20 mouse cellular contexts compared by ENCODE assay signal in the genomic region with DNA sequence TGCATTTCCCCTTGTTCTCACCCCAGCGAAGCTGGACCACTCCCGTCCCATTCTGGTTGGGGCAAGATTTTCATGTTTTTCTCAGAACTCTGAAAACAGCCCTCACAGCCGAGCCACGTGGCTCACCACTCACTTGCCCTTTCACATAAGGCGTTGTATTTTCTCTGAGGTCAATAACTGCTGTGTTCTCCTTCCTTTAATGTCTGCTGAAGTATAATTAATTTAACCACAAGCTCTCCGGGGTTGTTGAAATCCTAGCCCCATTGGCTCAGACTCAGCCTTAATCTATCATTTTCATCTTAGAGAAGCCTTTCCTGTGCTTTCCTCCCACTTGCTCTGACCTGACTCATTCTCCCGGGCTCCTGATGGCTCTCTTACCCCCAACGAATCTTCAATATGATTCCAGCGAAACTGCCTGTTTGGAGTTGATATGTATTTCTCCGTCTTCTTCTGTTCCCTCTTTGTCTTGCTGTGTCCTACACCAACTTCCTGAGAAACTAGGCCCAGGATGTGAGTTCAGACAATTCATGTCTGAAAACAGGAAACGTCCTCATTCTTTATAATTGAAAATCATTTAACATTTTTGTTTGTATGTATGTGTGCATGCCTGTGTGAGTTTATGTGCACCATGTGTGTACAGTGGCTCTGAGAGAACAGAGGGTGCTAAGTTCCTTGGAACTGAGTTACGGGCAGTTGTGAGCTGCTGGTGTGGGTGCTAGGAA. TPM values are rescaled to one million over a fixed set of nuclear protein-coding genes. Genes with fewer than 3 reads are reported as not detected.
DNase-seq lines count a peak whose midpoint lies in the region; ATAC-seq lines count a peak whose summit lies in the region.
"Had no signal": no experiment of that assay in that cellular context is flagged by ENCODE, and none has a peak within 500 bp of the region (broad histone marks: within the 10 kb centered on the region; RNA-seq: fewer than 3 reads in every experiment).

No protein-coding gene starts in this region.

- H3K9me3 ChIP-seq in forebrain, embryonic 10.5 days: no peaks in the 10 kb centered on the region
- H3K9me3 ChIP-seq in forebrain, embryonic 16.5 days (ENCODE audit: control insufficient read depth, low read length): no peaks in the 10 kb centered on the region
- H3K9me3 ChIP-seq: midbrain, embryonic 12.5 days; neural tube, embryonic 13.5 days had no signal

- no peak overlapping the region for H3K9ac ChIP-seq in forebrain, embryonic 16.5 days (replicated peaks; ENCODE audit: low read depth, low read length)
- H3K9ac ChIP-seq: liver, embryonic 14.5 days; midbrain, embryonic 12.5 days; neural tube, embryonic 13.5 days had no signal

- 0 out of 2 replicates have a peak overlapping the region, but pooled peaks have one; percentile 1 for H3K27ac ChIP-seq in forebrain, embryonic 10.5 days
- no peak overlapping the region for H3K27ac ChIP-seq in forebrain, embryonic 16.5 days (ENCODE audit: low read length)
- H3K27ac ChIP-seq: gastrocnemius, adult 2 months; liver, embryonic 14.5 days; midbrain, embryonic 12.5 days; neural tube, embryonic 13.5 days; stomach, postnatal 0 days had no signal

- peaks cover 20% of the 10 kb centered on the region for H3K4me1 ChIP-seq in forebrain, embryonic 10.5 days
- H3K4me1 ChIP-seq in forebrain, embryonic 16.5 days (replicated peaks; ENCODE audit: control insufficient read depth, insufficient read depth, low read length): no peaks in the 10 kb centered on the region
- H3K4me1 ChIP-seq: midbrain, embryonic 12.5 days; neural tube, embryonic 13.5 days had no signal

- no peaks in the 10 kb centered on the region for H3K27me3 ChIP-seq in forebrain, embryonic 10.5 days (ENCODE audit: poor library complexity, severe bottlenecking)
- no peaks in the 10 kb centered on the region for H3K27me3 ChIP-seq in forebrain, embryonic 16.5 days (replicated peaks; ENCODE audit: control insufficient read depth, insufficient read depth, low read length)
- H3K27me3 ChIP-seq: midbrain, embryonic 12.5 days; neural tube, embryonic 13.5 days had no signal

- H3K4me3 ChIP-seq in forebrain, embryonic 10.5 days: no peak overlapping the region
- H3K4me3 ChIP-seq in forebrain, embryonic 16.5 days (replicated peaks; ENCODE audit: low read length): no peak overlapping the region
- H3K4me3 ChIP-seq: gastrocnemius, adult 2 months; midbrain, embryonic 12.5 days; neural tube, embryonic 13.5 days had no signal

- 65% methylated on average over 12 of the region's 12 CpGs for WGBS in forebrain, embryonic 10.5 days
- WGBS in forebrain, embryonic 16.5 days: 54% methylated on average over 12 of the region's 12 CpGs

- DNase-seq in forebrain, embryonic 10.5 days (ENCODE audit: extremely low spot score, low spot score): no peak
- DNase-seq in 3T3-L1 (ENCODE audit: low read depth, low spot score) (peak; percentile 37), MEL-GATA-1-ER (ENCODE audit: extremely low read depth, low read depth) (peak; percentile 45)
- no peak for DNase-seq in cerebellum, postnatal 4 days (ENCODE audit: low spot score in 2 of 2)
- no peak for DNase-seq in frontal cortex, adult 2 months (ENCODE audit: extremely low spot score in 1 of 2, low spot score in 1 of 2)
- DNase-seq in heart, postnatal 4 days: no peak
- DNase-seq: adrenal gland, adult 8-10 months; cerebellum, postnatal 25 days; gastrocnemius, adult 2 months; kidney, postnatal 25 days; lung, postnatal 14 days; retina, postnatal 1 day had no signal

- no peak for ATAC-seq in forebrain, embryonic 16.5 days
- ATAC-seq in hematopoietic stem cell, adult 5-6 weeks (replicated peaks in 1 of 2; ENCODE audit: insufficient read depth in 1 of 2, low FRiP score in 2 of 2, low TSS enrichment in 1 of 2, low read depth in 1 of 2, poor library complexity in 2 of 2, severe bottlenecking in 2 of 2): peak; percentile 42 to 44; a peak in 3 of 4 replicates
- ATAC-seq: forebrain, embryonic 14.5 days had no signal

- H3K4me2 ChIP-seq in forebrain, embryonic 16.5 days (ENCODE audit: low read length): no peak overlapping the region
- H3K4me2 ChIP-seq: heart, embryonic 11.5 days; midbrain, embryonic 12.5 days; neural tube, embryonic 13.5 days had no signal

- no peaks in the 10 kb centered on the region for H3K36me3 ChIP-seq in forebrain, embryonic 10.5 days (replicated peaks)
- no peaks in the 10 kb centered on the region for H3K36me3 ChIP-seq in forebrain, embryonic 16.5 days (ENCODE audit: control insufficient read depth, insufficient read depth)
- H3K36me3 ChIP-seq: midbrain, embryonic 12.5 days; neural tube, embryonic 13.5 days had no signal

RNA-seq across cellular contexts. Expression of gene Fbxo28, which starts 22.4 kb away (rescaled TPM):
- 17.6 and 20.3 TPM in 2 replicates for polyA plus RNA-seq in forebrain, embryonic 10.5 days (2016; fragmentation: Nextera tagmentation; extraction: Ambion mirVana)
- 30.3 and 36.3 TPM in 2 replicates for polyA plus RNA-seq in forebrain, embryonic 16.5 days (2015; fragmentation: Nextera tagmentation; extraction: Ambion mirVana)
- total RNA-seq in hematopoietic stem cell, adult 5-6 weeks (2017): 20.1 and 20.3 TPM in 2 replicates
- 26.0 and 27.2 TPM in 2 replicates for polyA plus RNA-seq in frontal cortex, adult 2 months (2012; rRNA removed)
- total RNA-seq in heart, postnatal 4 days (2021): 10 to 100 TPM; 20.4 to 24.5 TPM

RNA-seq across cellular contexts. Expression of gene Trp53bp2, which starts 45.1 kb away (rescaled TPM):
- polyA plus RNA-seq in forebrain, embryonic 10.5 days (2016; fragmentation: Nextera tagmentation; extraction: Ambion mirVana): 23.8 and 28.5 TPM in 2 replicates
- polyA plus RNA-seq in forebrain, embryonic 16.5 days (2015; fragmentation: Nextera tagmentation; extraction: Ambion mirVana): 27.2 and 31.3 TPM in 2 replicates
- 11.1 and 30.0 TPM in 2 replicates for total RNA-seq in hematopoietic stem cell, adult 5-6 weeks (2017)
- 21.1 and 22.2 TPM in 2 replicates for polyA plus RNA-seq in frontal cortex, adult 2 months (2012; rRNA removed)
- total RNA-seq in heart, postnatal 4 days (2021): 10 to 100 TPM; 20.4 to 20.5 TPM

Comparison
In these comparisons a context has a peak if more than half of its experiments do, and no peak if none do; other contexts are left out.
1. DNase-seq: peak in 3T3-L1 (single experiment) and MEL-GATA-1-ER (single experiment); none in forebrain, embryonic 10.5 days (single experiment), cerebellum, postnatal 4 days (0 of 2), frontal cortex, adult 2 months (0 of 2) and heart, postnatal 4 days (single experiment).